Mouse (Mus musculus) kidney, adult 2 months (tissue): ENCODE data around the gene Grik4.

Experiments used
- CTCF ChIP-seq: fragments of 200-500 bp; conservative IDR thresholded peaks from 2 replicates; pipeline ENCODE4 v1.5.1; 2011; ENCODE audit warnings: low read depth, mild to moderate bottlenecking, control low read depth, low read length, moderate library complexity, mixed read lengths; ENCODE audit not compliant: insufficient read depth, insufficient read length
- POLR2A ChIP-seq: fragments of 200-500 bp; IDR thresholded peaks from one replicate; pipeline ENCODE4 v1.6.1; 2011; ENCODE audit warnings: low read depth, low read length, control low read depth

DNA sequence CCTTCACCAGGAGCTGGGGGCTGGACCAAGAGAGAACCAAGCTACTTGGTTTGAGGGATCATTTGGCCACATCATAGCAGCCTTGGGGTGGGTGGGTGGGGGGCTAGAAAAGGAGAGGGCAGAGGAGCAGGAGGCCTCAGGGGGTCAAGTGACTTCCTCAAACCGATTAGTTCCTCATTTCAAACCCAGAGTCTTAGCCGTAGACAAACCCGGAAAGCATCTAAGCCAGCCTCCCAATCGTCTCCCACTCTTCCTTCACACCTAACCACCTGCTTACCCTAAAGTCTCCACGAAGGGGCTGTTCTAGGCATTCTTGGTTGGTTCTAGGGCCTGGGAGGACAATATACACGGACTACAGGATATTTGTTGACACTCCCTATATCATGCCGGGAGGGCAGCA is 881 bp upstream of the Grik4 start:
- TF ChIP-seq CTCF = no peak
- TF ChIP-seq POLR2A = no peak
